Mouse (Mus musculus): ENCODE data around the gene Hoxa11. TPM values are rescaled to one million over a fixed set of nuclear protein-coding genes. Genes with fewer than 3 reads are reported as not detected.

The Hoxa11 gene
- polyA plus RNA-seq, 3 experiments from 2014 or later: not detected

GRCm38 (mm10) chr6:52206882-52207683 is 38.5 kb downstream of the Hoxa11 start:
- ATAC-seq: no peak

GRCm38 (mm10) chr6:52205638-52206621 is 39.7 kb downstream of the Hoxa11 start:
- ATAC-seq: no peak

GRCm38 (mm10) chr6:52205221-52205620 is 40.4 kb downstream of the Hoxa11 start:
- no peak for ATAC-seq

GRCm38 (mm10) chr6:52204050-52204752 is 41.4 kb downstream of the Hoxa11 start, which contains the start of gene Hoxa5:
Hoxa5 (minus strand) TSS chr6:52204587.
- ATAC-seq: no peak

- no peak for ATAC-seq
Observed at GRCm38 (mm10) chr6:52203371-52204049, 42.1 kb downstream of the Hoxa11 start.

GRCm38 (mm10) chr6:52203121-52203370 is 42.6 kb downstream of the Hoxa11 start:
- no peak for ATAC-seq

GRCm38 (mm10) chr6:52202362-52203120 is 43.1 kb downstream of the Hoxa11 start:
- no peak for ATAC-seq

GRCm38 (mm10) chr6:52201269-52201668 is 44.3 kb downstream of the Hoxa11 start:
- no peak for ATAC-seq

- ATAC-seq: no peak
Observed at GRCm38 (mm10) chr6:52200751-52201250, 44.8 kb downstream of the Hoxa11 start.

GRCm38 (mm10) chr6:52200073-52200750 is 45.4 kb downstream of the Hoxa11 start:
- ATAC-seq: no peak

GRCm38 (mm10) chr6:52197271-52197670 is 48.3 kb downstream of the Hoxa11 start:
- ATAC-seq: no peak

- no peak for ATAC-seq
Observed at GRCm38 (mm10) chr6:52196811-52197210, 48.8 kb downstream of the Hoxa11 start.

- no peak for ATAC-seq
Observed at GRCm38 (mm10) chr6:52194690-52195089, 50.9 kb downstream of the Hoxa11 start.

Other genes starting within 250 kb of the Hoxa11 start
- 10 to 100 TPM; 15.9 to 33.0 (median 17.8) TPM for gene Skap2, start 233.3 kb downstream of the Hoxa11 start, polyA plus RNA-seq (2017; shearing (Covaris generic))
- not detected for gene Hoxa1, start 87.5 kb downstream of the Hoxa11 start, polyA plus RNA-seq (2017; shearing (Covaris generic))
- gene Hoxa2, start 81.0 kb downstream of the Hoxa11 start, polyA plus RNA-seq (2017; shearing (Covaris generic)): not detected
- not detected for gene 5730596B20Rik, start 68.3 kb downstream of the Hoxa11 start, polyA plus RNA-seq (2017; shearing (Covaris generic))
- not detected for gene Hoxa4, start 54.1 kb downstream of the Hoxa11 start, polyA plus RNA-seq (2017; shearing (Covaris generic))
- not detected for gene Hoxa5, start 41.2 kb downstream of the Hoxa11 start, polyA plus RNA-seq (2017; shearing (Covaris generic))
- not detected for gene Hoxa6, start 37.1 kb downstream of the Hoxa11 start, polyA plus RNA-seq (2017; shearing (Covaris generic))
- not detected for gene Hoxa3, start 32.5 kb downstream of the Hoxa11 start, polyA plus RNA-seq (2017; shearing (Covaris generic))
- gene Gm28308, start 32.5 kb downstream of the Hoxa11 start, polyA plus RNA-seq (2017; shearing (Covaris generic)): not detected
- not detected for gene Hoxa7, start 24.0 kb downstream of the Hoxa11 start, polyA plus RNA-seq (2017; shearing (Covaris generic))
- under 1 TPM in 2 of 3 experiments, not detected in 1; 0.13 to 0.32 TPM for gene Hoxa9, start 14.7 kb downstream of the Hoxa11 start, polyA plus RNA-seq (2017; shearing (Covaris generic))
- not detected for gene Hoxa10, start 5.0 kb downstream of the Hoxa11 start, polyA plus RNA-seq (2017; shearing (Covaris generic))
- not detected for gene Hoxa13, start 15.1 kb upstream of the Hoxa11 start, polyA plus RNA-seq (2017; shearing (Covaris generic))
- not detected for gene Evx1, start 67.7 kb upstream of the Hoxa11 start, polyA plus RNA-seq (2017; shearing (Covaris generic))